In genomic region chr1:91543974-91544373, GRCm38 (mm10) we compare ENCODE assay signal across 21 mouse cellular contexts. TPM values are rescaled to one million over a fixed set of nuclear protein-coding genes. Genes with fewer than 3 reads are reported as not detected.
DNase-seq lines count a peak whose midpoint lies in the region; ATAC-seq lines count a peak whose summit lies in the region.
"Had no signal": no experiment of that assay in that cellular context is flagged by ENCODE, and none has a peak within 500 bp of the region (broad histone marks: within the 10 kb centered on the region; RNA-seq: fewer than 3 reads in every experiment).

No protein-coding gene starts in this region.

- peak; percentile 16; the same call in 1 of the 2 replicates for ATAC-seq in erythroid progenitor cell, adult 5-6 weeks (replicated peaks; ENCODE audit: low FRiP score, poor library complexity, severe bottlenecking)
- no peak for ATAC-seq in liver, embryonic 15.5 days (ENCODE audit: insufficient read depth)
- ATAC-seq: CD4-positive, CD25-positive, alpha-beta regulatory T cell, adult 4 months; forebrain, embryonic 13.5 days; hindbrain, embryonic 16.5 days; intestine, embryonic 16.5 days; lung, postnatal 0 days had no signal

- H3K4me1 ChIP-seq in heart, embryonic 10.5 days, result peaks cover 26% of the 10 kb centered on the region
- H3K4me1 ChIP-seq in liver, embryonic 15.5 days (replicated peaks), result peaks cover 72% of the 10 kb centered on the region

- H3K9me3 ChIP-seq in heart, embryonic 10.5 days, result no peaks in the 10 kb centered on the region
- no peaks in the 10 kb centered on the region for H3K9me3 ChIP-seq in liver, embryonic 15.5 days (replicated peaks)
- H3K9me3 ChIP-seq: forebrain, embryonic 13.5 days; hindbrain, embryonic 10.5 days; limb, embryonic 10.5 days; midbrain, embryonic 12.5 days had no signal

- intact Hi-C loops in heart, postnatal 10 days (cut with DNase I), result no loop called here

- H3K9ac ChIP-seq in liver, embryonic 15.5 days, result peak overlapping the region; percentile 15; the same call in 1 of the 2 replicates
- H3K9ac ChIP-seq: forebrain, embryonic 13.5 days; midbrain, embryonic 12.5 days had no signal

- 49% methylated on average over 4 of the region's 4 CpGs for WGBS in heart, embryonic 10.5 days
- 48% methylated on average over 4 of the region's 4 CpGs for WGBS in liver, embryonic 15.5 days (ENCODE audit: insufficient replicate concordance)

- peak overlapping the region; percentile 70 for H3K4me2 ChIP-seq in liver, embryonic 15.5 days
- H3K4me2 ChIP-seq: forebrain, embryonic 13.5 days; midbrain, embryonic 12.5 days had no signal

- peak overlapping the region; percentile 25; the same call in 1 of the 2 replicates for H3K4me3 ChIP-seq in heart, embryonic 10.5 days
- H3K4me3 ChIP-seq in liver, embryonic 15.5 days (replicated peaks), result peak overlapping the region; percentile 40
- H3K4me3 ChIP-seq: forebrain, embryonic 13.5 days; gastrocnemius, adult 2 months; hindbrain, embryonic 10.5 days; layer of hippocampus, adult 2 months; limb, embryonic 10.5 days; midbrain, embryonic 12.5 days had no signal

- peak; percentile 88 for DNase-seq in heart, embryonic 10.5 days (ENCODE audit: low spot score)
- DNase-seq in heart, postnatal 10 days, result no peak
- peak; percentile 49 for DNase-seq in MEL-GATA-1-ER (ENCODE audit: extremely low read depth, low read depth)
- no peak for DNase-seq in thymus, postnatal 36 days
- DNase-seq in cerebellum, adult 8-10 months, result no peak
- DNase-seq: adrenal gland, adult 2 months; cerebellum, adult 2 months; gastrocnemius, adult 2 months; kidney, postnatal 25 days had no signal

- H3K27me3 ChIP-seq in heart, embryonic 10.5 days (ENCODE audit: insufficient read depth, poor library complexity, severe bottlenecking), result peaks cover 1% of the 10 kb centered on the region; the same call in 1 of the 2 replicates
- no peaks in the 10 kb centered on the region for H3K27me3 ChIP-seq in liver, embryonic 15.5 days

- peaks cover 41% of the 10 kb centered on the region; the same call in 1 of the 2 replicates for H3K36me3 ChIP-seq in heart, embryonic 10.5 days
- H3K36me3 ChIP-seq in liver, embryonic 15.5 days (replicated peaks), result peaks cover 45% of the 10 kb centered on the region

- H3K27ac ChIP-seq in heart, embryonic 10.5 days, result peak overlapping the region; percentile 53; the same call in 1 of the 2 replicates
- peak overlapping the region; percentile 89 for H3K27ac ChIP-seq in liver, embryonic 15.5 days (replicated peaks)
- H3K27ac ChIP-seq: forebrain, embryonic 13.5 days; gastrocnemius, adult 2 months; hindbrain, embryonic 10.5 days; layer of hippocampus, adult 2 months; limb, embryonic 10.5 days; midbrain, embryonic 12.5 days; stomach, postnatal 0 days had no signal

RNA-seq across cellular contexts. Expression of gene Asb1, which starts 3.6 kb away (rescaled TPM):
- 9.0 and 11.1 TPM in 2 replicates for polyA plus RNA-seq in heart, embryonic 10.5 days (2016; fragmentation: Nextera tagmentation; extraction: Ambion mirVana)
- 10 to 100 TPM; 17.6 to 19.4 TPM for total RNA-seq in heart, postnatal 10 days (2021)
- 68.7 and 97.7 TPM in 2 replicates for total RNA-seq in erythroid progenitor cell, adult 5-6 weeks (2015; ENCODE audit: low replicate concordance)
- total RNA-seq in erythroid progenitor cell, adult 5-6 weeks (2017; ENCODE audit: low replicate concordance), result 126 and 169 TPM in 2 replicates
- 10.2 and 13.4 TPM in 2 replicates for polyA plus RNA-seq in liver, embryonic 15.5 days (2015; fragmentation: Nextera tagmentation; extraction: Ambion mirVana)

RNA-seq across cellular contexts. Expression of gene Traf3ip1, which starts 49.5 kb away (rescaled TPM):
- polyA plus RNA-seq in heart, embryonic 10.5 days (2016; fragmentation: Nextera tagmentation; extraction: Ambion mirVana), result 6.1 and 7.3 TPM in 2 replicates
- 1 to 10 TPM; 4.4 to 5.3 TPM for total RNA-seq in heart, postnatal 10 days (2021)
- total RNA-seq in erythroid progenitor cell, adult 5-6 weeks (2015; ENCODE audit: low replicate concordance), result 0.84 and 3.6 TPM in 2 replicates
- total RNA-seq in erythroid progenitor cell, adult 5-6 weeks (2017; ENCODE audit: low replicate concordance), result 2.0 and 6.9 TPM in 2 replicates
- polyA plus RNA-seq in liver, embryonic 15.5 days (2015; fragmentation: Nextera tagmentation; extraction: Ambion mirVana), result 1.8 and 2.1 TPM in 2 replicates

Comparison
In these comparisons a context has a peak if more than half of its experiments do, and no peak if none do; other contexts are left out.
1. DNase-seq: peak in heart, embryonic 10.5 days (single experiment) and MEL-GATA-1-ER (single experiment); none in heart, postnatal 10 days (0 of 2), thymus, postnatal 36 days (0 of 2) and cerebellum, adult 8-10 months (single experiment).